ENCODE assay signal across 10 mouse cellular contexts in genomic region chr3:19406351-19407151, GRCm38 (mm10).
DNase-seq lines count a peak whose midpoint lies in the region; ATAC-seq lines count a peak whose summit lies in the region.
"Had no signal": no experiment of that assay in that cellular context is flagged by ENCODE, and none has a peak within 500 bp of the region (broad histone marks: within the 10 kb centered on the region; RNA-seq: fewer than 3 reads in every experiment).

No protein-coding gene starts in this region.

- ATAC-seq in lung, embryonic 15.5 days (ENCODE audit: borderline replicate concordance, extremely low read depth, low FRiP score, low TSS enrichment): peak; percentile 53; the same call in 1 of the 2 replicates
- ATAC-seq in limb, embryonic 12.5 days (ENCODE audit: insufficient number of reproducible peaks, insufficient read depth, low FRiP score, low TSS enrichment, low read depth): peak; percentile 52; the same call in 1 of the 2 replicates
- ATAC-seq: liver, embryonic 12.5 days had no signal

- no peak overlapping the region for H3K4me3 ChIP-seq in lung, embryonic 15.5 days
- no peak overlapping the region for H3K4me3 ChIP-seq in limb, embryonic 12.5 days (replicated peaks)
- H3K4me3 ChIP-seq: erythroblast, embryonic 14.5 days; liver, embryonic 12.5 days had no signal

- peaks cover 9% of the 10 kb centered on the region; the same call in 1 of the 2 replicates for H3K4me1 ChIP-seq in lung, embryonic 15.5 days
- H3K4me1 ChIP-seq in limb, embryonic 12.5 days (replicated peaks): no peaks in the 10 kb centered on the region
- H3K4me1 ChIP-seq: liver, embryonic 12.5 days had no signal

- no peak for DNase-seq in lung, postnatal 4 days
- peak; percentile 12 for DNase-seq in frontal cortex, postnatal 14 days (ENCODE audit: low spot score in 2 of 2)
- peak; percentile 14 for DNase-seq in right cerebral cortex, postnatal 14 days
- DNase-seq in kidney, postnatal 14 days: no peak
- DNase-seq in lung, postnatal 14 days: no peak
- DNase-seq in spleen, postnatal 10 days (ENCODE audit: low spot score in 2 of 2): no peak

- no peak overlapping the region for H3K9ac ChIP-seq in lung, embryonic 15.5 days
- no peak overlapping the region for H3K9ac ChIP-seq in limb, embryonic 12.5 days (replicated peaks)
- H3K9ac ChIP-seq: liver, embryonic 12.5 days had no signal

- no peaks in the 10 kb centered on the region for H3K27me3 ChIP-seq in lung, embryonic 15.5 days
- H3K27me3 ChIP-seq in limb, embryonic 12.5 days: no peaks in the 10 kb centered on the region
- H3K27me3 ChIP-seq: liver, embryonic 12.5 days had no signal

- no peaks in the 10 kb centered on the region for H3K9me3 ChIP-seq in lung, embryonic 15.5 days
- H3K9me3 ChIP-seq in limb, embryonic 12.5 days: no peaks in the 10 kb centered on the region
- H3K9me3 ChIP-seq: liver, embryonic 12.5 days had no signal

- H3K36me3 ChIP-seq in lung, embryonic 15.5 days: no peaks in the 10 kb centered on the region
- no peaks in the 10 kb centered on the region for H3K36me3 ChIP-seq in limb, embryonic 12.5 days
- H3K36me3 ChIP-seq: liver, embryonic 12.5 days had no signal

- H3K27ac ChIP-seq in lung, embryonic 15.5 days: peak overlapping the region; percentile 85
- H3K27ac ChIP-seq in limb, embryonic 12.5 days: peak overlapping the region; percentile 84
- H3K27ac ChIP-seq: liver, embryonic 12.5 days had no signal

- H3K4me2 ChIP-seq in lung, embryonic 15.5 days: no peak overlapping the region; the same call in 1 of the 2 replicates
- no peak overlapping the region for H3K4me2 ChIP-seq in limb, embryonic 12.5 days
- H3K4me2 ChIP-seq: liver, embryonic 12.5 days had no signal

- 50% methylated on average over 14 of the region's 14 CpGs for WGBS in lung, embryonic 15.5 days
- 69% methylated on average over 14 of the region's 14 CpGs for WGBS in limb, embryonic 12.5 days

Comparison
In these comparisons a context has a peak if more than half of its experiments do, and no peak if none do; other contexts are left out.
1. DNase-seq: peak in frontal cortex, postnatal 14 days (2 of 2) and right cerebral cortex, postnatal 14 days (single experiment); none in lung, postnatal 4 days (0 of 2), kidney, postnatal 14 days (single experiment), lung, postnatal 14 days (single experiment) and spleen, postnatal 10 days (0 of 2).